Mouse (Mus musculus): ENCODE measurements around the gene Ces1g. TPM values are rescaled to one million over a fixed set of nuclear protein-coding genes. Genes with fewer than 3 reads are reported as not detected.

Ces1g gene
- polyA plus RNA-seq, 1 experiment from 2014 or later = not detected

DNA sequence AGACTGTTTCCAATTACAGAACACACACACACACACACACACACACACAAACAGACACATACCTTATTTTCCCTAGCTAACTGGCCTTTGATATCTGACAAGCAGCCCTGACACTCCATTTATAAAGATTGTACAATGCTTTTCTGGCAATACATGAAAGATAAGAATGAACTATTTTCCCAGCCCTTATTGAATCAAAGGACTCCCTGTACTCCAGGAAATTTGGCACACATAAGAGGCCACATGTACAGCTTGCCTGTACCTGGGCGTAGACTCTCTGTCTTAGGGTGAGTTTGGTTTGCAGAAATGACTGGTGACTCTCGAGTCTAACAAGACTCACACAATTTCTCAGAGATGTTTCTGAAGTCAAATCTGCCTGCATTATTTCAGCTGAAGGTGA is 53.2 kb downstream of the Ces1g start:
- WGBS = 81% methylated on average over 2 of the region's 2 CpGs
- Histone ChIP-seq H3K27ac (ENCODE audit: low read length) (no peak overlapping the region), H3K4me2 (ENCODE audit: low read length) (no peak overlapping the region), H3K9me3 (ENCODE audit: control insufficient read depth, low read length) (no peaks in the 10 kb centered on the region), H3K36me3 (ENCODE audit: control insufficient read depth, insufficient read depth) (no peaks in the 10 kb centered on the region), H3K27me3 (replicated peaks; ENCODE audit: control insufficient read depth, insufficient read depth, low read length) (no peaks in the 10 kb centered on the region), H3K4me1 (replicated peaks; ENCODE audit: control insufficient read depth, insufficient read depth, low read length) (no peaks in the 10 kb centered on the region), H3K9ac (replicated peaks; ENCODE audit: low read depth, low read length) (no peak overlapping the region), H3K4me3 (replicated peaks; ENCODE audit: low read length) (no peak overlapping the region)
- no peak for ATAC-seq

DNA sequence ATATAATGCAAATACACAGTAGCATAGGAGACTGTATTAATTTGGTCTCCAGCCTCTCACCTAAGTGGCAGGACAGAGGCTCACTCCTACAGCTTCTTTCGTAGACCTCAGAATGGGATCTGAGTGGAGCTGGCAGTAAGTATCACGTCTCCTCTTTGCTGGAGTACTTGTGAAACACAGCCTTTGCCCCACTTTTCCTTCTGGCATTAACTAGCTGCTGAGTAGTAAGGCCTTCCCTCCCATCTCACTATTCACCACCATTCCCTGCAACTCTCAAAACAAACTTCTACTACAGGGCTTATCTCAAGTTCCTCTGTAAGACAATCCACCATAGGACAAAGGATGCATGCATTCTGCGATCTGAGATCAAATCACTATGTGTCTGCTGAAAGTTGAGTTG is 54.8 kb downstream of the Ces1g start:
- Histone ChIP-seq H3K4me2 (ENCODE audit: low read length) (no peak overlapping the region), H3K9me3 (ENCODE audit: control insufficient read depth, low read length) (no peaks in the 10 kb centered on the region), H3K27me3 (replicated peaks; ENCODE audit: control insufficient read depth, insufficient read depth, low read length) (no peaks in the 10 kb centered on the region), H3K9ac (replicated peaks; ENCODE audit: low read depth, low read length) (no peak overlapping the region), H3K4me3 (replicated peaks; ENCODE audit: low read length) (no peak overlapping the region), H3K27ac (ENCODE audit: low read length) (no peak overlapping the region), H3K4me1 (replicated peaks; ENCODE audit: control insufficient read depth, insufficient read depth, low read length) (no peaks in the 10 kb centered on the region), H3K36me3 (ENCODE audit: control insufficient read depth, insufficient read depth) (no peaks in the 10 kb centered on the region)
- ATAC-seq = no peak
- WGBS = 81% methylated on average over 3 of the region's 3 CpGs

DNA sequence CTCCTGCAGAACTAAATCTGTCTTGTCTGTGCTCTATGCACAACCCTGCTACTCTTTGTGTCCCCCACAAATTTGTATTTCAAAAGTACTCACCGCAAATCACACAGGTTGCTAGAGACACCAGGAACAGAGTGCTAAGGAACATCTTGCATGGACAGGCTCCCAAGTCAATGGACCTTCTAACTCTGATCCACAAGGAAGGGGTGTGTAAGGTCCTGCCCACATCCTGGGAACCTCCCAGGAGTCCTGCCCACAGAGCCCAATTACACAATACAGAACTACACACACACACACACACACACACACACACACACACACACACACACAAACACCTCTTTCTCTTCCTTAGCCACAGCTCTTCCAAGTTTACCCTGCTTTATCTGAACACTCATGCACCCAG is 57.6 kb downstream of the Ces1g start, which contains the start of gene Ces1f:
Ces1f (minus strand) TSS at position 192 of the 400 bp plus-strand sequence.
- no peaks in the 10 kb centered on the region for H3K27me3 ChIP-seq (replicated peaks; ENCODE audit: control insufficient read depth, insufficient read depth, low read length)
- H3K27ac ChIP-seq (ENCODE audit: low read length) = no peak within 1 kb of the TSS
- 90% methylated on average over 1 of the region's 1 CpGs for WGBS
- no peak within 1 kb of the TSS for H3K4me2 ChIP-seq (ENCODE audit: low read length)
- H3K4me1 ChIP-seq (replicated peaks; ENCODE audit: control insufficient read depth, insufficient read depth, low read length) = no peaks in the 10 kb centered on the region
- no peaks in the 10 kb centered on the region for H3K36me3 ChIP-seq (ENCODE audit: control insufficient read depth, insufficient read depth)
- no peak within 1 kb of the TSS for H3K4me3 ChIP-seq (replicated peaks; ENCODE audit: low read length)
- no peak for ATAC-seq
- H3K9ac ChIP-seq (replicated peaks; ENCODE audit: low read depth, low read length) = no peak within 1 kb of the TSS
- H3K9me3 ChIP-seq (ENCODE audit: control insufficient read depth, low read length) = no peaks in the 10 kb centered on the region

GRCm38 (mm10) chr8:93278176-93278805 is 58.8 kb downstream of the Ces1g start:
- WGBS = 72% methylated on average over 4 of the region's 4 CpGs
- no peaks in the 10 kb centered on the region for H3K9me3 ChIP-seq (ENCODE audit: control insufficient read depth, low read length)
- no peak overlapping the region for H3K4me3 ChIP-seq (replicated peaks; ENCODE audit: low read length)

GRCm38 (mm10) chr8:93274609-93275008 is 62.5 kb downstream of the Ces1g start:
- Histone ChIP-seq H3K27me3 (replicated peaks; ENCODE audit: control insufficient read depth, insufficient read depth, low read length) (no peaks in the 10 kb centered on the region), H3K4me2 (ENCODE audit: low read length) (no peak overlapping the region), H3K9me3 (ENCODE audit: control insufficient read depth, low read length) (no peaks in the 10 kb centered on the region), H3K27ac (ENCODE audit: low read length) (no peak overlapping the region), H3K36me3 (ENCODE audit: control insufficient read depth, insufficient read depth) (no peaks in the 10 kb centered on the region), H3K9ac (replicated peaks; ENCODE audit: low read depth, low read length) (no peak overlapping the region), H3K4me3 (replicated peaks; ENCODE audit: low read length) (no peak overlapping the region), H3K4me1 (replicated peaks; ENCODE audit: control insufficient read depth, insufficient read depth, low read length) (no peaks in the 10 kb centered on the region)
- WGBS = 81% methylated on average over 4 of the region's 4 CpGs
- ATAC-seq = no peak

More at GRCm38 (mm10) chr8:93278176-93278805, 58.8 kb downstream of the Ces1g start:
- H3K4me2 ChIP-seq (ENCODE audit: low read length) = no peak overlapping the region
- H3K9ac ChIP-seq (replicated peaks; ENCODE audit: low read depth, low read length) = no peak overlapping the region
- H3K27me3 ChIP-seq (replicated peaks; ENCODE audit: control insufficient read depth, insufficient read depth, low read length) = no peaks in the 10 kb centered on the region
- no peak overlapping the region for H3K27ac ChIP-seq (ENCODE audit: low read length)
- H3K4me1 ChIP-seq (replicated peaks; ENCODE audit: control insufficient read depth, insufficient read depth, low read length) = no peaks in the 10 kb centered on the region
- H3K36me3 ChIP-seq (ENCODE audit: control insufficient read depth, insufficient read depth) = no peaks in the 10 kb centered on the region
- no peak for ATAC-seq

- Histone ChIP-seq H3K27me3 (replicated peaks; ENCODE audit: control insufficient read depth, insufficient read depth, low read length) (no peaks in the 10 kb centered on the region), H3K9me3 (ENCODE audit: control insufficient read depth, low read length) (no peaks in the 10 kb centered on the region), H3K9ac (replicated peaks; ENCODE audit: low read depth, low read length) (no peak overlapping the region), H3K4me2 (ENCODE audit: low read length) (no peak overlapping the region), H3K27ac (ENCODE audit: low read length) (no peak overlapping the region), H3K36me3 (ENCODE audit: control insufficient read depth, insufficient read depth) (no peaks in the 10 kb centered on the region), H3K4me3 (replicated peaks; ENCODE audit: low read length) (no peak overlapping the region), H3K4me1 (replicated peaks; ENCODE audit: control insufficient read depth, insufficient read depth, low read length) (no peaks in the 10 kb centered on the region)
- ATAC-seq = no peak
- WGBS = 87% methylated on average over 3 of the region's 3 CpGs
Observed at GRCm38 (mm10) chr8:93273321-93273720, 63.8 kb downstream of the Ces1g start.

DNA sequence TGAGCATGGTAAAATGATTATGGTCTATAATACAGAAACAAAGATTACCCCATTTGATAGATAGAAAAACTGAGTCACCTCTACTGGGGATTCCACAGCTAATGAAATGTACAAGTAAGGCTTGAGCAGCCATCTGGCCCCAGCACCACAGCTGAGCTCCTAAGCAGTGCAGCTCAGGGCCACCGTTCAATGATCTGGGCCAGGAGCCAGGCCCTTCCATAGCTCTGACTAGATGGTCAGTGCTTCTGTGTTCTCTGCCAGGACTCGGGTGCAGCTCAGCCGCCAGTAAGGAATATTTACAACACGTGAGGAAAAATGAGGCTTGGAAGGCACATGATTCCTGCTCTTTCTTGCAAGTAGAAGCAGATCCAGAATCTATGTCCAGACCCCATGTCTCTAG is 64.4 kb downstream of the Ces1g start:
- no peaks in the 10 kb centered on the region for H3K4me1 ChIP-seq (replicated peaks; ENCODE audit: control insufficient read depth, insufficient read depth, low read length)
- H3K9me3 ChIP-seq (ENCODE audit: control insufficient read depth, low read length) = no peaks in the 10 kb centered on the region
- H3K27ac ChIP-seq (ENCODE audit: low read length) = no peak overlapping the region
- H3K9ac ChIP-seq (replicated peaks; ENCODE audit: low read depth, low read length) = no peak overlapping the region
- H3K36me3 ChIP-seq (ENCODE audit: control insufficient read depth, insufficient read depth) = no peaks in the 10 kb centered on the region
- no peak overlapping the region for H3K4me3 ChIP-seq (replicated peaks; ENCODE audit: low read length)
- no peaks in the 10 kb centered on the region for H3K27me3 ChIP-seq (replicated peaks; ENCODE audit: control insufficient read depth, insufficient read depth, low read length)
- 82% methylated on average over 4 of the region's 4 CpGs for WGBS
- H3K4me2 ChIP-seq (ENCODE audit: low read length) = no peak overlapping the region
- ATAC-seq = no peak

GRCm38 (mm10) chr8:93261436-93261835 is 75.7 kb downstream of the Ces1g start:
- Histone ChIP-seq H3K9ac (replicated peaks; ENCODE audit: low read depth, low read length) (no peak overlapping the region), H3K27me3 (replicated peaks; ENCODE audit: control insufficient read depth, insufficient read depth, low read length) (no peaks in the 10 kb centered on the region), H3K36me3 (ENCODE audit: control insufficient read depth, insufficient read depth) (no peaks in the 10 kb centered on the region), H3K4me3 (replicated peaks; ENCODE audit: low read length) (no peak overlapping the region), H3K4me1 (replicated peaks; ENCODE audit: control insufficient read depth, insufficient read depth, low read length) (no peaks in the 10 kb centered on the region), H3K9me3 (ENCODE audit: control insufficient read depth, low read length) (no peaks in the 10 kb centered on the region), H3K27ac (ENCODE audit: low read length) (no peak overlapping the region), H3K4me2 (ENCODE audit: low read length) (no peak overlapping the region)
- no peak for ATAC-seq
- 73% methylated on average over 2 of the region's 2 CpGs for WGBS

DNA sequence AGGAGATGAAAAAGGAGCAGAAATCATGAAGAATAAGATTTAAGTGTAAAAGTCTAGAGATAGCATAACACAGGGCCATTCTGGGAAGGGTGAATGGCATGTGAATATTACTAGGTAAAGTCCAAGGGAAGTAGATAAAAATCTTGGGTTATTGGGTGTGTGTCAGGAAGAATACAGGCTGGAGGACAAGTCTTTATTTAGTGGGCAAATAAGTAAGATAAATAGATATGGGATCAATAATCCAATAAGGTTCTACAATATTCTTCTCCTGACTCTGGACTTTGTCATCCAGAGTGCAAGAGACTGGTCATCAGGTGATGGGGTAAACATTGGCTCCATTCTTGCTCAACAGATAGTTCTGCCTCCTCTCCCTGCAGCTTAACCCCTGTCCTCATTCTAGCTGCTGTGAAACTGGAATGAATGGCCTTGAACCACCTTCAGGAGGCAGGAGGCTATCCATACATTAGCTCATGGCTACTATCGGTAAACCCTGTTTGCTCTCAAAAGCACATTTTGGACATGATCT is 84.6 kb downstream of the Ces1g start:
- H3K9ac ChIP-seq (replicated peaks; ENCODE audit: low read depth, low read length) = no peak overlapping the region
- no peak for ATAC-seq
- no peak overlapping the region for H3K27ac ChIP-seq (ENCODE audit: low read length)
- 96% methylated on average over 1 of the region's 1 CpGs for WGBS
- no peaks in the 10 kb centered on the region for H3K4me1 ChIP-seq (replicated peaks; ENCODE audit: control insufficient read depth, insufficient read depth, low read length)
- H3K4me3 ChIP-seq (replicated peaks; ENCODE audit: low read length) = no peak overlapping the region
- no peaks in the 10 kb centered on the region for H3K27me3 ChIP-seq (replicated peaks; ENCODE audit: control insufficient read depth, insufficient read depth, low read length)
- H3K4me2 ChIP-seq (ENCODE audit: low read length) = no peak overlapping the region
- no peaks in the 10 kb centered on the region for H3K36me3 ChIP-seq (ENCODE audit: control insufficient read depth, insufficient read depth)
- H3K9me3 ChIP-seq (ENCODE audit: control insufficient read depth, low read length) = no peaks in the 10 kb centered on the region
